Comparison of ENCODE assay signal across 7 mouse cellular contexts in genomic region chr6:85380201-85380900, GRCm38 (mm10). TPM values are rescaled to one million over a fixed set of nuclear protein-coding genes. Genes with fewer than 3 reads are reported as not detected.
DNase-seq lines count a peak whose midpoint lies in the region; ATAC-seq and TF ChIP-seq lines count a peak whose summit lies in the region.

No protein-coding gene starts in this region.

- peak; percentile 76; the same call in 1 of the 2 replicates for TF ChIP-seq CTCF in small intestine, adult 2 months (IDR thresholded peaks at IDR 0.05; ENCODE audit: extremely low read depth, insufficient read length, insufficient replicate concordance, low read depth, low read length)

- H3K9me3 ChIP-seq in intestine, embryonic 15.5 days, result no peaks in the 10 kb centered on the region
- no peaks in the 10 kb centered on the region for H3K9me3 ChIP-seq in midbrain, embryonic 11.5 days (ENCODE audit: control insufficient read depth, low read length)

- peaks cover 6% of the 10 kb centered on the region; the same call in 1 of the 2 replicates for H3K4me1 ChIP-seq in intestine, embryonic 15.5 days (replicated peaks)
- peaks cover 5% of the 10 kb centered on the region for H3K4me1 ChIP-seq in midbrain, embryonic 11.5 days (ENCODE audit: control insufficient read depth, insufficient read depth, low read length)
- H3K4me1 ChIP-seq in small intestine, adult 2 months (ENCODE audit: control insufficient read depth, insufficient read depth, insufficient read length, low read length), result no peaks in the 10 kb centered on the region

- no peak overlapping the region for H3K27ac ChIP-seq in intestine, embryonic 15.5 days
- H3K27ac ChIP-seq in midbrain, embryonic 11.5 days (ENCODE audit: low read depth, low read length), result no peak overlapping the region
- H3K27ac ChIP-seq in small intestine, adult 2 months (ENCODE audit: insufficient read depth, low read depth, low read length), result no peak overlapping the region

- no peak overlapping the region for H3K9ac ChIP-seq in intestine, embryonic 15.5 days
- H3K9ac ChIP-seq in midbrain, embryonic 11.5 days (ENCODE audit: low read length), result no peak overlapping the region

- H3K4me2 ChIP-seq in intestine, embryonic 15.5 days (replicated peaks), result peak overlapping the region; percentile 40
- peak overlapping the region; percentile 32; the same call in 1 of the 2 replicates for H3K4me2 ChIP-seq in midbrain, embryonic 11.5 days

- no peaks in the 10 kb centered on the region for H3K36me3 ChIP-seq in intestine, embryonic 15.5 days
- no peaks in the 10 kb centered on the region for H3K36me3 ChIP-seq in midbrain, embryonic 11.5 days (ENCODE audit: control insufficient read depth, insufficient read depth, low read length)
- no peaks in the 10 kb centered on the region for H3K36me3 ChIP-seq in small intestine, adult 2 months (ENCODE audit: control insufficient read depth, insufficient read depth, low read length)

- H3K4me3 ChIP-seq in intestine, embryonic 15.5 days (replicated peaks), result no peak overlapping the region
- no peak overlapping the region for H3K4me3 ChIP-seq in midbrain, embryonic 11.5 days (ENCODE audit: low read depth, low read length)
- no peak overlapping the region for H3K4me3 ChIP-seq in small intestine, adult 2 months (ENCODE audit: low read depth, low read length)

- intact Hi-C loops in left cerebral cortex, postnatal 4 days (cut with DNase I), result no loop called here

- DNase-seq in adrenal gland, postnatal 10 days, result peak; percentile 87
- DNase-seq in embryo, embryonic 9.5 days (ENCODE audit: extremely low spot score), result peak; percentile 86
- DNase-seq in gastrocnemius, postnatal 4 days (ENCODE audit: low spot score in 2 of 2), result peak; percentile 66 to 80
- DNase-seq in left cerebral cortex, postnatal 4 days, result peak; percentile 79
- peak; percentile 99 for DNase-seq in midbrain, embryonic 11.5 days (ENCODE audit: low spot score, missing footprints)

- no peak for TF ChIP-seq POLR2A in small intestine, adult 2 months (IDR thresholded peaks at IDR 0.05; ENCODE audit: low read depth, low read length)

- WGBS in intestine, embryonic 15.5 days, result 27% methylated on average over 10 of the region's 10 CpGs
- 28% methylated on average over 10 of the region's 10 CpGs for WGBS in midbrain, embryonic 11.5 days
- WGBS in small intestine, adult 2 months, result 24% methylated on average over 10 of the region's 10 CpGs

- H3K27me3 ChIP-seq in intestine, embryonic 15.5 days (replicated peaks), result no peaks in the 10 kb centered on the region
- no peaks in the 10 kb centered on the region; the same call in 1 of the 2 replicates for H3K27me3 ChIP-seq in midbrain, embryonic 11.5 days (ENCODE audit: control insufficient read depth, insufficient read depth, low read length)
- peaks cover 2% of the 10 kb centered on the region; the same call in 1 of the 2 replicates for H3K27me3 ChIP-seq in small intestine, adult 2 months (ENCODE audit: control insufficient read depth, insufficient read depth, low read length)

- peak; percentile 82 for ATAC-seq in intestine, embryonic 15.5 days
- ATAC-seq in midbrain, embryonic 11.5 days (ENCODE audit: low FRiP score), result peak; percentile 91

RNA-seq across cellular contexts. Expression of gene Rab11fip5, which starts 5.9 kb away (rescaled TPM):
- total RNA-seq in adrenal gland, postnatal 10 days (2021), result 10 to 100 TPM; 24.5 to 32.4 TPM
- total RNA-seq in gastrocnemius, postnatal 4 days (2021), result 10 to 100 TPM; 49.3 to 50.8 TPM
- polyA plus RNA-seq in intestine, embryonic 15.5 days (2015; fragmentation: Nextera tagmentation; extraction: Ambion mirVana), result 12.0 and 14.7 TPM in 2 replicates
- 10 to 100 TPM; 51.7 to 54.1 TPM for total RNA-seq in left cerebral cortex, postnatal 4 days (2021)
- polyA plus RNA-seq in midbrain, embryonic 11.5 days (2014; fragmentation: Nextera tagmentation; extraction: Ambion mirVana), result 4.2 and 4.7 TPM in 2 replicates
- 3.0 and 3.8 TPM in 2 replicates for polyA plus RNA-seq in small intestine, adult 2 months (2012; rRNA removed)

RNA-seq across cellular contexts. Expression of gene Noto, which starts 43.3 kb away (rescaled TPM):
- total RNA-seq in adrenal gland, postnatal 10 days (2021), result not detected
- total RNA-seq in gastrocnemius, postnatal 4 days (2021), result not detected
- polyA plus RNA-seq in intestine, embryonic 15.5 days (2015; fragmentation: Nextera tagmentation; extraction: Ambion mirVana), result not detected in 2 replicates
- not detected for total RNA-seq in left cerebral cortex, postnatal 4 days (2021)
- polyA plus RNA-seq in midbrain, embryonic 11.5 days (2014; fragmentation: Nextera tagmentation; extraction: Ambion mirVana), result not detected in 2 replicates
- not detected in 2 replicates for polyA plus RNA-seq in small intestine, adult 2 months (2012; rRNA removed)

RNA-seq across cellular contexts. Expression of gene Sfxn5, which starts 47.1 kb away (rescaled TPM):
- 10 to 100 TPM; 21.5 to 23.1 TPM for total RNA-seq in adrenal gland, postnatal 10 days (2021)
- 1 to 10 TPM; 4.7 to 5.4 TPM for total RNA-seq in gastrocnemius, postnatal 4 days (2021)
- polyA plus RNA-seq in intestine, embryonic 15.5 days (2015; fragmentation: Nextera tagmentation; extraction: Ambion mirVana), result 6.7 and 7.7 TPM in 2 replicates
- 10 to 100 TPM; 63.9 to 69.7 TPM for total RNA-seq in left cerebral cortex, postnatal 4 days (2021)
- polyA plus RNA-seq in midbrain, embryonic 11.5 days (2014; fragmentation: Nextera tagmentation; extraction: Ambion mirVana), result 5.7 and 6.2 TPM in 2 replicates
- 0.63 and 1.0 TPM in 2 replicates for polyA plus RNA-seq in small intestine, adult 2 months (2012; rRNA removed)

RNA-seq across cellular contexts. Expression of gene Smyd5, which starts 51.4 kb away (rescaled TPM):
- total RNA-seq in adrenal gland, postnatal 10 days (2021), result 10 to 100 TPM; 25.7 to 26.7 TPM
- total RNA-seq in gastrocnemius, postnatal 4 days (2021), result 10 to 100 TPM; 21.6 to 22.7 TPM
- 49.8 and 52.8 TPM in 2 replicates for polyA plus RNA-seq in intestine, embryonic 15.5 days (2015; fragmentation: Nextera tagmentation; extraction: Ambion mirVana)
- 10 to 100 TPM; 65.9 to 67.5 TPM for total RNA-seq in left cerebral cortex, postnatal 4 days (2021)
- 52.1 and 52.6 TPM in 2 replicates for polyA plus RNA-seq in midbrain, embryonic 11.5 days (2014; fragmentation: Nextera tagmentation; extraction: Ambion mirVana)
- 6.8 and 9.5 TPM in 2 replicates for polyA plus RNA-seq in small intestine, adult 2 months (2012; rRNA removed)
